Mouse (Mus musculus) C2C12 (cell line): ENCODE results near the gene Slc25a3.

ENCODE experiments used
- CTCF ChIP-seq: IDR thresholded peaks from one replicate; pipeline ENCODE4 v1.5.1; 2011; ENCODE audit not compliant: control insufficient read depth, insufficient read depth, insufficient read length
- MAX ChIP-seq: IDR thresholded peaks from one replicate; pipeline ENCODE4 v1.6.1; 2011; ENCODE audit warnings: mild to moderate bottlenecking, control low read depth
- MYOD1 ChIP-seq: IDR thresholded peaks from one replicate; pipeline ENCODE4 v1.6.1; 2011; ENCODE audit warnings: low read depth; ENCODE audit not compliant: control insufficient read depth, insufficient read length
- MYOG ChIP-seq: IDR thresholded peaks from one replicate; pipeline ENCODE4 v1.6.1; 2011; ENCODE audit not compliant: control insufficient read depth, insufficient read length; ENCODE audit errors: extremely low read depth
- USF1 ChIP-seq: IDR thresholded peaks from one replicate; pipeline ENCODE4 v1.6.1; 2011; ENCODE audit warnings: low read depth, mild to moderate bottlenecking, control low read depth, moderate library complexity

DNA sequence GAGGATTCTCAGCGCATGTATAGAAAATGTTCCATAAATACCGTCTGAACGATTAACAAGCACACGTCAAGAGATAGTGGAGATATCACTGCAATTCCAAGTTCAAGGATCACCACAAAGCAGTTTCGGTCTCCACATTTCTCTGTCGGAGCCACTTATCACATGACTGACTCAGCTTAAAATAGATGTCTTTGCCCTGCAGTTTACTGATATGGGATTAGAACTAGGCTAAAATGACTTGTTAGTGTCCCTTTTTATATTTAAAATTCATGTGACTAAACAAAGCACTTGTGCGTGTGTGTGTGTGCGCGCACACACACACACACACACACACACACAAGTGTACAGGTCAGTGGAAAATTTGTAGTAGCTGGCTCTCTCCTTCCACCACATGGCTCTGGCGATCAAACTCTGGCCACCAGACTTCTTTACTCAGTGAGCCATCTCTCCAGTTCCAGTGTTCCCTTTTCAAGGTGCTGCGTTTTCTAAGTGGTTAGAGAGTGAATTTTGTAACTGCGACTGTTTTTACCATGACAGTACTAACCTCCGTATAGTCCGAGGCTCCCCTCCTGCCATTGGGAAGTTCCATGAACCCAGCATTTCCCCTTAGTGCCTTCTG lies 15.4 kb upstream of the Slc25a3 start:
- TF ChIP-seq USF1 (no peak), CTCF (no peak), MAX (no peak), MYOD1 (no peak), MYOG (no peak)
